Mouse (Mus musculus) embryonic fibroblast, embryonic 13.5 days (primary cell): ENCODE measurements at regions not wholly inside any gene's neighbourhood (a gene's known extent, or its start where the extent isn't known, plus 50 kb on each side); places are given as distances from the start of the nearest gene placed in this dataset.

ENCODE experiments used
- H3K27ac ChIP-seq: 2 replicates; pipeline ENCODE4 v1.5.1; 2012; ENCODE audit warnings: low read length, control low read depth, inconsistent platforms; ENCODE audit not compliant: insufficient read depth
- H3K4me1 ChIP-seq: 2 replicates; pipeline ENCODE4 v1.6.1; 2011; ENCODE audit warnings: low read length; ENCODE audit not compliant: control insufficient read depth, insufficient read depth
- H3K4me3 ChIP-seq: 2 replicates; pipeline ENCODE4 v1.5.1; 2011; ENCODE audit warnings: mild to moderate bottlenecking, control low read depth, low read length; ENCODE audit not compliant: insufficient read depth
- CTCF ChIP-seq: IDR thresholded peaks from 2 replicates; pipeline ENCODE4 v1.5.1; 2011; ENCODE audit warnings: mild to moderate bottlenecking, control low read depth, low read length, moderate library complexity, borderline replicate concordance; ENCODE audit not compliant: insufficient read depth
- POLR2A ChIP-seq: IDR thresholded peaks from 2 replicates; pipeline ENCODE4 v1.6.1; 2011; ENCODE audit warnings: low read depth, mild to moderate bottlenecking, control low read depth, low read length, moderate library complexity

DNA sequence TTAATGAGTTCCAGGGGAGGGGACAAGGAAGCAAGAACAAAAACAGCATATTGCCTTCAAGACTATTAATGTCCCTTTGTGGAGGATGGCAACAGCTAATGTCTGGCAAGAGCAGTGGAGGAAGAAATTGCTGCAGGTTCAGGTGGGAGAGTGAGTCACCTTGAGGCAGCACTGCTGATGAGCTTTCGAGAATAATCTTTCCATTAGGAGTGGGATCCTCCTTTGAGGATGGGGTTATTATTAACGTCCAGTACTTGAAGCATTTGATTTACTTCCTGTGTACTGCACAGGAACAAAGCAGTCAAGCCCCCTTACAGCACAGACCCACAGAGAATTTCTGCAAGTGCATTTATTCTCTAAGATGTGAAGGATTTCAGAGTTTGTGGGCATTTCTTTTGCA is 671.2 kb upstream of the Stxbp6 start:
- Histone ChIP-seq H3K4me1 (no peaks in the 10 kb centered on the region), H3K27ac (no peak overlapping the region), H3K4me3 (no peak overlapping the region)
- TF ChIP-seq POLR2A (no peak), CTCF (no peak)

DNA sequence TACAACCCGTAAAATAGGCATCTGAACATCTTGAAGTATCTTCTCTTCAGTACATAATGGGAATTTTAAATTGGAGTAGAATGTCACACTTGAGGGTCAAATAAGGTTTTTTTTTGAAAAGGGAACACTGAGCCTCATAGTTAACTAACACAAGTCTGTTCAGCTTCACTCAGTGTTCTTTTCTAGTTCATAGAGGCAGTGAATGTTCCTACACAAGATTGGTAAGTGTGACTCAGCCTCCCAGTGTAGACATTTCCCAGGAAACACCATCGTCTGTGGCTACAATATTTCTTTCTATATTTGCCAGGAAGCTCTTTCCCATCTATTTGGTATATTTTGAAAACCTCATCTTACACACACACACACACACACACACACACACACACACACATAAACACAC is 670.1 kb upstream of the Stxbp6 start:
- Histone ChIP-seq H3K27ac (no peak overlapping the region), H3K4me3 (no peak overlapping the region), H3K4me1 (no peaks in the 10 kb centered on the region)
- TF ChIP-seq CTCF (no peak), POLR2A (no peak)

DNA sequence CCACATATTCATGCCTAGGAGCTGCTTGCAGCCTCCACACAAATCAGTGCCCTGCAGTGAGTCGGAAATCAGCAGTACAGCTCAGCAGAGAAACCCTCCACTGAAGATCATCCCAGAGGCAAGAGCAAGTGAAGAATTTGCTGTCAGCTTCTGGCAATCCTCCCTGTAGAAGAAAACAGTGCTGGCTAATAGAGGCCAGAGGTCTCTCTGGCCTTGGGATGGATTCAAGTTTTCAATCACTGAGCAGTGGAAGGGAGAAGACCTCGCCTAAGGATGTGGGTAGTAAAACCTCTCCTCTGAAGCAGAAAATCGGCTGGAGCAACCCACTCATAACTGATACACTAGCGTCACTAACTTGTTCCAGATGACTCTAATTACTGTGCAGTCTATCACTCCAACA is 659.2 kb upstream of the Stxbp6 start:
- Histone ChIP-seq H3K27ac (no peak overlapping the region), H3K4me3 (no peak overlapping the region), H3K4me1 (no peaks in the 10 kb centered on the region)
- TF ChIP-seq POLR2A, result no peak
- no peak for TF ChIP-seq CTCF

DNA sequence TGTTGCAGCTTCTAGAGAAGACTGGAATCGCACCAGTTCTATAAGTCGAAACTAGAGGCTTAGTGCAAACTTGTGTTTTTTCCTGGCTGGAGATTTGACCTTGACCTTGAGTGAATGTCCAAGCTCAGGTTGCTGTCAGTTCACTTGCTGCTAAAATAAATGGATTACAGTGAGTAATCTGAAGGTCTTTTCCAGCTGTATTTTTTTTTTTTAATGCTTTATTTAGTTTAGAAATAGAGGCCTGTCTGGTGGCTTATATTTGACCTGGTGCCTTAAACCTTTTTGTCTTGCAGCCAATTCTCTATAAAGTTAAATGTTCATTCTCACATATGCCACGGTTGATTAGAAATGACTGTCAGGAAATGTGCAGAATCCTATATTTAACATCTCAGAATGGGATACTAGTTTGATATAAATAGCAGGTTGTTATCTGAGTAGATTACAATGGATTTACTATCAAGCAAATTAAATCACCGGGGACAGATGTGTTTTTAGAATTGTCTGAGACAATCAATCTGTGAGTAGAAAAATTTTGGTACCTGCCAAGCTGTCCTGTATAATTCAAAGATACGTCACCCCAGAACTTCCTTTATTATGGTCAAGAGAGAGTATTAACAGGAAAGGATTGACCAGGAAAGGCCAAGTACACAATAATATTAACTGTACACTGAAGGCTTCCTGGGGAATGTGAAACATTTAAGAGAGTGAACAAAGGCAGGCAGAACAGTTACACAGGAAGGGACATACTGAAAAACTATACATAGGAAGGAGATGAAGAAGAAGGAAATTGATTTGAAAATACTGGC is 650.3 kb upstream of the Stxbp6 start:
- no peak overlapping the region for H3K27ac ChIP-seq
- no peaks in the 10 kb centered on the region for H3K4me1 ChIP-seq
- H3K4me3 ChIP-seq, result no peak overlapping the region
- no peak for TF ChIP-seq CTCF
- no peak for TF ChIP-seq POLR2A

DNA sequence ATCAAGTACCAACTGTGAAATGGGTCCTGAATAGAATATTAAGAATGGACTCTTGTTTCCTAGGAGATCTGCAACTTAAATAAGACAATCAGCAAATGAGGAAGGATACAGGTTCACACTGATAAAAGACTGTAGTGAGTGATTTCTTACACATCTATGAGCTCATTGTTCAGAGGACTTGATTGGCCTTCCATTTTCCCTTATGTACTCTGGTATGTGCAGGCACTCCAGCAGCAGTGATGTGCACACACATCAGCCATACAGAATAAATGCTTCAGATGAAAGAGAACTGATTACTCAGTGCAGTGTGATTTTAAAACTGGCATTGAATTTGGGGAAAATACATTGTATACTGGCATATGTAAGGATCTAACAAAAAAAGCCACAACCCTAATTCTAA is 636.8 kb upstream of the Stxbp6 start:
- H3K4me1 ChIP-seq, result no peaks in the 10 kb centered on the region
- H3K27ac ChIP-seq, result no peak overlapping the region
- no peak overlapping the region for H3K4me3 ChIP-seq
- no peak for TF ChIP-seq CTCF
- TF ChIP-seq POLR2A, result no peak

DNA sequence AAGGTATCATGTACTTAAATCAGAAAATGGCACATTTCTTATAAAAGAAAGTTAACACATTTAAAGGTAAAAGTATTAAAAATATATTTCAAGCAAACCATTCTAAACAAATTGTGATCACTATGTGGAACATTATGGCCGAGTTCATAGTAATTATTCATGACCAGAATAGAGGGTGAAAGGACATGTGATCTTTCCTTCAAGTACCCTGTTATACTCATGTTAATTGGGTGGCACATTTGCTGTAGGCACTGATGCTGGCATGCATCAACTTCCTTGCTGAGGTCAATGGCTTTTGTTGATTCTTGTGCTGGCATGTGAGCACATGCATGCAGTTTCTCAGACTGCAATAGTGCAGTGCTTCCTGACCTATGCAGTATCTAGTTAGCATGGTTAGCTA is 636.3 kb upstream of the Stxbp6 start:
- Histone ChIP-seq H3K4me3 (no peak overlapping the region), H3K27ac (no peak overlapping the region), H3K4me1 (no peaks in the 10 kb centered on the region)
- TF ChIP-seq CTCF (no peak), POLR2A (no peak)

DNA sequence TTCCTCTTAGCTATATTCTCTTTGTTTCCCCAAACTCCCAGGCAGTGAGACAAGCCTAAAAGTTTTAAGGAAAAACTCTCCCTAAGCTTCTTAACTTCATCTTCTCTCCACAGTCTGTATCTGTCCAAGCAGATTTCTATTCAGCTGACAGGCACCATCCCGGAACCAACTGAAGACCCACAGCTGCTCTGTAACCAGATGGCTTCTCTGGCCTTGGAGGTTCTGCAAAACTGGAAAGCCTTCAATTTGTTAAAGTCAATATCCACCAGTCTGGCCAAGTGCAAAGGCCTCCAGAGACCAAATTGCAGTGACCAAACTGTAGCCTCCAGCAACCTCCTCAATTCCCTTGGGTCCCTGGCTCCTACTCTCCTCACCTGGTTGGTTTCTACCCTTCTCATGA is 614.8 kb upstream of the Stxbp6 start:
- Histone ChIP-seq H3K4me3 (no peak overlapping the region), H3K4me1 (no peaks in the 10 kb centered on the region), H3K27ac (no peak overlapping the region)
- TF ChIP-seq CTCF (no peak), POLR2A (no peak)

DNA sequence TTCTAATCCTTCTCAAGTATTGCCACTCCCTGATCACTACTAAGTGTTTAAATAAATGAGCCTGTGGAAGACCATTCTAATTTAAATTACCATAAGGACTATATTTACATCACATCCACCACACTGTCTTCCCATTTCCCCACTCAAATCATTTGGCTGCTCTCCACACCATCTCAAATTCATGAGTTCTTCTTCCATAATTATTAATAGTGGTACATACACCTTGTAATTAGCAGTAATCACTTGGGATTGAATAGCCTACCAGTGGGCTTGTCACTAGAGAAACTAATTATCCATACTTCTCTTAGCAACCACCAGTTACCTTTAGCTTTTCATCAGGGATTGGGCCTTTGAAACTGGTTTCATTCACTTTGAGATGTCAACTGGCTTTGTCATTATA is 612.3 kb upstream of the Stxbp6 start:
- no peak for TF ChIP-seq POLR2A
- no peak for TF ChIP-seq CTCF
- Histone ChIP-seq H3K4me3 (no peak overlapping the region), H3K4me1 (no peaks in the 10 kb centered on the region), H3K27ac (no peak overlapping the region)

DNA sequence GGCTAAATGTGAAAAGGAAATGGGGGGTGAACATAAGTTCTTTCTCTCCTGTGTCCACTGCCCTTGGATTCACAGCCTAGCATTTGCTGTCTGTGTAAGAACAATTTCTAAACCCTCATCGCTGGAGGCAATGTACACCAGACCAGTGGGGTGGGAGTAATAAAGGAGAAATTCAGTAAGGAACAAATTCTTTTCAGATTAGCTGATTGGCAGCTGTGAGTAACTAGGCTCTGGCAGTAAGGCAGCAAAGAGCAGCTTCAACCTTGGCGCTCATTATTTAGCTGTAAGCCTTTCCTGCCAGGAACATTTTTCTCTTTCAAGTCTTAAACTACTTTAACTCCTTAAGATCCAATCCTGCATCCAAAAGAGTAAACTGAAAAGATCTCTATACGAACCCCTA is 597.9 kb upstream of the Stxbp6 start:
- H3K27ac ChIP-seq, result no peak overlapping the region
- no peaks in the 10 kb centered on the region for H3K4me1 ChIP-seq
- TF ChIP-seq POLR2A (no peak), CTCF (no peak)
- no peak overlapping the region for H3K4me3 ChIP-seq

DNA sequence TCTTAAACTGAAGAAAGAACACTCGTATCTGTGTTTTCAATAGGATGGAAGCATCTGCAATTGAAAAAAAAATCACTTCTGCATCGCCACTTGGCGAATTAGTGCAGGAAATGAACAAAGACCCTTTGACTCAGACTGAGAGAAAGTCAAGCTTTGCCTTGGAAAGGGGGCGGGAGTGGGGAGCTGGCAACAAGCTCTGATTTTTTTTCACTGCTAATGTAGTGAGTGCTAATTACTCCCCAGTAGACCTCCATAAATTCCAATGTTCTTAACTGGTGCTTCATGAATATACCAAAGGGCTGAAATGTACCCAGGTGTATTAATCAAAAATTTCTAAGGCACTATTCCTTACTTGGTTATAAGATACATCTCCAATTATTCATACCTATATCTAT is 597.0 kb upstream of the Stxbp6 start:
- no peak overlapping the region for H3K4me3 ChIP-seq

More for the DNA sequence above, 597.0 kb upstream of the Stxbp6 start:
- Histone ChIP-seq H3K4me1 (no peaks in the 10 kb centered on the region), H3K27ac (no peak overlapping the region)
- TF ChIP-seq CTCF (no peak), POLR2A (no peak)
